ENCODE assay signal across 13 mouse cellular contexts in the genomic region with DNA sequence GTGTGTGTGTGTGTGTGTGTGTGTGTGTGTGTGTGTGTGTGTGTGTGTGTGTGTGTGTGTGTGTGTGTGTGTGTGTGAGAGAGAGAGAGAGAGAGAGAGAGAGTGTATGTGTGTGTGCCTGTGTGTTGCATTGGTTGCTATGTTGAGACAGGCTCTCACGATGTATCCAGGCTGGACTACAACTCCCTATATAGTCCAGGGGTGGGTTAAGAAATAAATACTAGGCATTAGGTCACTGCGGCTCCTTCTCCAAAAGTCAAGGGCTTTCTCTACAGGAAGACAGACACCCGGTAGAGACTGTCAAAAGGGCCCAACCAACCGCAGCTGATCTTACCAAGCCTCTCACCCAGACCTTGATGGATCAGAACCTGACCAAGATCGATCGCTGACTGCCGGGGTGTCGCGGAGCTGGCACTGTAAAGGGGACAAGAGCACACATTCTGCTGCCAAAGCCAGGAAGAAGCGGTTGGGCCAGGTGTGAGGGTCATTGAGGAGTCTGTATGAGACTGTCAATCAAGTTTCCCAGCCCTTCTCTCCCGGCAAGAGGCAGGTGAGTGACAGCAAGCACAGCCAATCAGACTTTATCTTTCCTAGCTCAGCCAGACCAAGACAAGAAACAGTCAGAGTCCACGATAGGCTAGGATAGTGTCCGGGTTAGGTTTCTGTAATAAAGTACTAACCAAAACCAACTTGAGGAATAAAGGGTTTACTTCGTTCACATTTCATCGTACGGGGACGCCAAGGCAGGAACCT. TPM values are rescaled to one million over a fixed set of nuclear protein-coding genes. Genes with fewer than 3 reads are reported as not detected.
DNase-seq lines count a peak whose midpoint lies in the region; ATAC-seq lines count a peak whose summit lies in the region.
"Had no signal": no experiment of that assay in that cellular context is flagged by ENCODE, and none has a peak within 500 bp of the region (broad histone marks: within the 10 kb centered on the region; RNA-seq: fewer than 3 reads in every experiment).

No protein-coding gene starts in this region.

- no peak overlapping the region for H3K27ac ChIP-seq in embryonic facial prominence, embryonic 11.5 days (replicated peaks; ENCODE audit: low read depth, low read length)
- H3K27ac ChIP-seq in embryonic facial prominence, embryonic 10.5 days (replicated peaks), result no peak overlapping the region
- H3K27ac ChIP-seq in neural tube, embryonic 13.5 days (replicated peaks), result no peak overlapping the region
- H3K27ac ChIP-seq: heart, adult 2 months; hindbrain, embryonic 15.5 days; liver, embryonic 13.5 days had no signal

- H3K36me3 ChIP-seq in embryonic facial prominence, embryonic 11.5 days (replicated peaks; ENCODE audit: control insufficient read depth, insufficient read depth, low read depth, low read length), result no peaks in the 10 kb centered on the region
- H3K36me3 ChIP-seq in embryonic facial prominence, embryonic 10.5 days (replicated peaks), result no peaks in the 10 kb centered on the region
- H3K36me3 ChIP-seq in neural tube, embryonic 13.5 days, result no peaks in the 10 kb centered on the region
- H3K36me3 ChIP-seq: hindbrain, embryonic 15.5 days; liver, embryonic 13.5 days had no signal

- no peaks in the 10 kb centered on the region for H3K9me3 ChIP-seq in embryonic facial prominence, embryonic 11.5 days (replicated peaks; ENCODE audit: control insufficient read depth, low read length)
- H3K9me3 ChIP-seq in embryonic facial prominence, embryonic 10.5 days, result no peaks in the 10 kb centered on the region
- no peaks in the 10 kb centered on the region for H3K9me3 ChIP-seq in neural tube, embryonic 13.5 days
- H3K9me3 ChIP-seq: hindbrain, embryonic 15.5 days; liver, embryonic 13.5 days had no signal

- ATAC-seq in embryonic facial prominence, embryonic 11.5 days (replicated peaks; ENCODE audit: insufficient number of reproducible peaks, low FRiP score, low TSS enrichment, low read depth), result peak; percentile 26; the same call in 1 of the 2 replicates
- ATAC-seq in neural tube, embryonic 13.5 days (ENCODE audit: low read depth), result no peak

- no peaks in the 10 kb centered on the region for H3K4me1 ChIP-seq in embryonic facial prominence, embryonic 11.5 days (ENCODE audit: control insufficient read depth, insufficient read depth, low read length)
- peaks cover 11% of the 10 kb centered on the region for H3K4me1 ChIP-seq in embryonic facial prominence, embryonic 10.5 days
- H3K4me1 ChIP-seq in neural tube, embryonic 13.5 days (replicated peaks), result 0 out of 2 replicates have a peak, but pooled peaks cover 3% of the 10 kb centered on the region
- H3K4me1 ChIP-seq: liver, embryonic 13.5 days had no signal

- no peak overlapping the region for H3K4me3 ChIP-seq in embryonic facial prominence, embryonic 11.5 days (ENCODE audit: low read depth, low read length)
- no peak overlapping the region for H3K4me3 ChIP-seq in embryonic facial prominence, embryonic 10.5 days
- H3K4me3 ChIP-seq in neural tube, embryonic 13.5 days, result no peak overlapping the region
- H3K4me3 ChIP-seq: heart, adult 2 months; hindbrain, embryonic 15.5 days; liver, embryonic 13.5 days had no signal

- WGBS in embryonic facial prominence, embryonic 11.5 days, result 67% methylated on average over 17 of the region's 17 CpGs
- 68% methylated on average over 17 of the region's 17 CpGs for WGBS in embryonic facial prominence, embryonic 10.5 days
- 66% methylated on average over 17 of the region's 17 CpGs for WGBS in neural tube, embryonic 13.5 days

- H3K4me2 ChIP-seq in embryonic facial prominence, embryonic 11.5 days (ENCODE audit: low read depth, low read length), result no peak overlapping the region
- H3K4me2 ChIP-seq in neural tube, embryonic 13.5 days, result no peak overlapping the region
- H3K4me2 ChIP-seq: hindbrain, embryonic 15.5 days; liver, embryonic 13.5 days had no signal

- H3K9ac ChIP-seq in embryonic facial prominence, embryonic 11.5 days (replicated peaks; ENCODE audit: low read length), result no peak overlapping the region
- H3K9ac ChIP-seq in neural tube, embryonic 13.5 days, result 0 out of 2 replicates have a peak overlapping the region, but pooled peaks have one; percentile 26
- H3K9ac ChIP-seq: hindbrain, embryonic 15.5 days; liver, embryonic 13.5 days had no signal

- no peaks in the 10 kb centered on the region for H3K27me3 ChIP-seq in embryonic facial prominence, embryonic 11.5 days (ENCODE audit: control insufficient read depth, insufficient read depth, low read length)
- H3K27me3 ChIP-seq in embryonic facial prominence, embryonic 10.5 days (replicated peaks; ENCODE audit: low read depth, poor library complexity, severe bottlenecking), result no peaks in the 10 kb centered on the region
- 0 out of 2 replicates have a peak, but pooled peaks cover 6% of the 10 kb centered on the region for H3K27me3 ChIP-seq in neural tube, embryonic 13.5 days
- H3K27me3 ChIP-seq: hindbrain, embryonic 15.5 days; liver, embryonic 13.5 days had no signal

- no peak for DNase-seq in embryonic facial prominence, embryonic 11.5 days (ENCODE audit: low spot score)
- DNase-seq in embryonic facial prominence, embryonic 10.5 days (ENCODE audit: low spot score), result no peak
- DNase-seq in neural tube, embryonic 10.5 days (ENCODE audit: extremely low spot score, low spot score), result no peak
- DNase-seq in lung, adult 18-20 months, result peak; percentile 16 to 35
- no peak for DNase-seq in urinary bladder, postnatal 25 days (ENCODE audit: low spot score)
- DNase-seq in kidney, postnatal 10 days, result no peak
- DNase-seq in urinary bladder, postnatal 10 days (ENCODE audit: low spot score), result no peak
- DNase-seq: liver, embryonic 13.5 days had no signal

RNA-seq across cellular contexts. Expression of a gene that starts 32.0 kb away (rescaled TPM):
- polyA plus RNA-seq in embryonic facial prominence, embryonic 11.5 days (2014; fragmentation: Nextera tagmentation; extraction: Ambion mirVana), result not detected in 2 replicates
- polyA plus RNA-seq in embryonic facial prominence, embryonic 10.5 days (2016; fragmentation: Nextera tagmentation; extraction: Ambion mirVana), result not detected in 2 replicates
- 0.21 TPM in 1 of 2 replicates, not detected in the other for polyA plus RNA-seq in neural tube, embryonic 13.5 days (2015; fragmentation: Nextera tagmentation; extraction: Ambion mirVana)
- polyA plus RNA-seq: CD4-positive, CD25-positive, alpha-beta regulatory T cell, adult 4 months; heart, adult 2 months; stomach, embryonic 16.5 days had no signal

Comparison
In these comparisons a context has a peak if more than half of its experiments do, and no peak if none do; other contexts are left out.
1. DNase-seq: peak in lung, adult 18-20 months (2 of 2); none in embryonic facial prominence, embryonic 11.5 days (single experiment), embryonic facial prominence, embryonic 10.5 days (single experiment), neural tube, embryonic 10.5 days (single experiment), urinary bladder, postnatal 25 days (single experiment), kidney, postnatal 10 days (single experiment) and urinary bladder, postnatal 10 days (single experiment).